ENCODE assay signal across 8 mouse cellular contexts in genomic region chr1:181617332-181617731, GRCm38 (mm10). TPM values are rescaled to one million over a fixed set of nuclear protein-coding genes. Genes with fewer than 3 reads are reported as not detected.
DNase-seq lines count a peak whose midpoint lies in the region; ATAC-seq lines count a peak whose summit lies in the region.

No protein-coding gene starts in this region.

- ATAC-seq in megakaryocyte, adult 5-6 weeks (ENCODE audit: poor library complexity, severe bottlenecking): peak; percentile 64

- intact Hi-C loops in left cerebral cortex, postnatal 4 days (cut with DNase I): loop anchor here (5.0 kb wide), 1 partner anchor 345 kb away; no protein-coding TSS in a partner anchor
- intact Hi-C loops in left cerebral cortex, postnatal 14 days (cut with DNase I): loop anchor here (5.0 kb wide), 2 partner anchors 70 to 345 kb away; no protein-coding TSS in a partner anchor

- DNase-seq in adrenal gland, adult 2 months: peak; percentile 19
- DNase-seq in adrenal gland, postnatal 4 days (ENCODE audit: low spot score in 2 of 2): no peak
- peak; percentile 37 for DNase-seq in left cerebral cortex, postnatal 4 days
- DNase-seq in left cerebral cortex, adult 9 months (ENCODE audit: low spot score in 2 of 2): no peak
- peak; percentile 25 to 51 for DNase-seq in adrenal gland, postnatal 36 days
- DNase-seq in layer of hippocampus, postnatal 36 days: no peak
- no peak for DNase-seq in left cerebral cortex, postnatal 14 days (ENCODE audit: low spot score in 2 of 2)

RNA-seq across cellular contexts. Expression of gene Dnah14, which starts 41.0 kb away (rescaled TPM):
- under 1 TPM; 0.03 to 0.14 TPM for total RNA-seq in adrenal gland, adult 2 months (2021)
- polyA plus RNA-seq in adrenal gland, adult 2 months (2012; rRNA removed): not detected in 2 replicates
- total RNA-seq in adrenal gland, postnatal 4 days (2021): not detected
- 1 to 10 TPM; 1.6 to 2.2 TPM for total RNA-seq in left cerebral cortex, postnatal 4 days (2021)
- under 1 TPM in 1 of 2 experiments, not detected in 1; 0.03 TPM for total RNA-seq in adrenal gland, postnatal 36 days (2021)
- 0.09 TPM in 1 of 2 replicates, not detected in the other for total RNA-seq in megakaryocyte, adult 5-6 weeks (2015)
- 2.9 and 3.0 TPM in 2 replicates for total RNA-seq in megakaryocyte, adult 5-6 weeks (2017)
- total RNA-seq in layer of hippocampus, postnatal 36 days (2021): under 1 TPM; 0.22 to 0.76 TPM
- total RNA-seq in left cerebral cortex, postnatal 14 days (2021): 1 to 10 TPM; 1.3 to 2.2 TPM

Comparison
In these comparisons a context has a peak if more than half of its experiments do, and no peak if none do; other contexts are left out.
1. DNase-seq: peak in adrenal gland, adult 2 months (single experiment), left cerebral cortex, postnatal 4 days (single experiment) and adrenal gland, postnatal 36 days (2 of 2); none in adrenal gland, postnatal 4 days (0 of 2), left cerebral cortex, adult 9 months (0 of 2), layer of hippocampus, postnatal 36 days (0 of 2) and left cerebral cortex, postnatal 14 days (0 of 2).